Mouse (Mus musculus) megakaryocyte, embryonic 14.5 days (primary cell): ENCODE measurements at regions not wholly inside any gene's neighbourhood (a gene's known extent, or its start where the extent isn't known, plus 50 kb on each side); places are given as distances from the start of the nearest gene placed in this dataset.

Experiments
- FLI1 ChIP-seq: IDR thresholded peaks from 2 replicates; pipeline ENCODE4 v1.6.1; 2012; ENCODE audit warnings: low read length, inconsistent platforms, mixed read lengths
- GATA1 ChIP-seq: IDR thresholded peaks from 3 replicates; pipeline ENCODE4 v1.6.1; 2012; ENCODE audit warnings: mixed read lengths, low read length, inconsistent platforms, borderline replicate concordance

- TF ChIP-seq GATA1 (no peak), FLI1 (no peak)
Measured at GRCm38 (mm10) chr4:105469300-105469821, 312.2 kb downstream of the Plpp3 start.
